Mouse (Mus musculus): ENCODE measurements at regions not wholly inside any gene's neighbourhood (a gene's known extent, or its start where the extent isn't known, plus 50 kb on each side); places are given as distances from the start of the nearest gene placed in this dataset.

- no peak for TF ChIP-seq EP300 (IDR thresholded peaks at IDR 0.05; ENCODE audit: low read depth)
- TF ChIP-seq CTCF (IDR thresholded peaks at IDR 0.05; ENCODE audit: low read depth) = no peak
Measured at GRCm38 (mm10) chr15:97141958-97142357, 86.2 kb upstream of the Slc38a4 start.
